Mouse (Mus musculus): ENCODE results near the gene Olfr402.
"Not testable (repeated sequence)": the region's sequence is repeated elsewhere in the genome, so short reads cannot be mapped to it uniquely, and the experiment has no call there.

Olfr402 gene

DNA sequence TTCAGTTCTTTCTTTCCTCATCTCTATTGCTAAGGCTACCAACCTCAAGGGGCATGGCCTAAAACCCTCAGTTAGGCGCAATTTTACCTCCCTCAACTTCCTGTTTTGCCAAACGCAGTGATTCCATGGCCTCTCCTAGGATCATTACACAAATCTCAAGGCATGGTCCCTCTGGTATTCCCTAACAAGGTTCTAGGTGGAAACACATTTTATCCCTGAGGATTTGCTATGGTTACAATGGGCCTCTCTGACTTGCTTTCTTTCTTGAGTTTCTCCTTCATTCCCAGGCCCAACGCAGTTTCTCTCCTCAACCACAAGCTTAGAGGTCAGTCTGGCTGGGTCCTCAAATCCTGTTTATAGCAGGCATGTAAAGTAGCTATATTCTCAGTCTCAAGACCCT lies at the start of gene Olfr402:
Olfr402 (plus strand) TSS at position 301 of the 400 bp plus-strand sequence.
- no peak for DNase-seq (ENCODE audit: extremely low read depth, low read depth, low spot score)

GRCm38 (mm10) chr11:74105066-74105465 lies 48.3 kb upstream of the Olfr402 start:
- DNase-seq (ENCODE audit: extremely low read depth, low read depth, low spot score): no peak

- DNase-seq (ENCODE audit: extremely low read depth, low read depth, low spot score): no peak
These were observed 39.9 kb upstream of the Olfr402 start, which contains the start of gene Olfr401 for GRCm38 (mm10) chr11:74113412-74113811. Olfr401 (plus strand) TSS chr11:74113712.

DNA sequence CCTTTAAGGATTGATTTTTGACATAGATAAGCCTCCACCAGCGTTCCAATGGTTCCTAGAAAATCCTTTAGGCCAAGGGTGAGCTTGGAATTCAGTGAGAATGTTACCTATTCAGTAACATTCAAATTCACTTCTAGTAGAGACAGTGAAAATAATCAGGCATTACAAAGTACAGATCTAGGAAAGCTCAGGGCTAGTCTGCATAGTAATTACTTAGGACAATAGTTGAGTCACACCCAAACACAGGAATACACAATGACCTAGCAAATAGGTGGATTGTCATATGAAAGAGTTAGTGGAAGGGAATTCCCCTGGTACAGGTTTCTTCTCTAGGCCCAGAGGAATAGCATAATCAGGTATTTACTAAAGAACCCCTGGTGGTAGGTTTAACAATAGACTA lies 13.3 kb upstream of the Olfr402 start:
- DNase-seq (ENCODE audit: extremely low read depth, low read depth, low spot score): not testable (repeated sequence)

DNA sequence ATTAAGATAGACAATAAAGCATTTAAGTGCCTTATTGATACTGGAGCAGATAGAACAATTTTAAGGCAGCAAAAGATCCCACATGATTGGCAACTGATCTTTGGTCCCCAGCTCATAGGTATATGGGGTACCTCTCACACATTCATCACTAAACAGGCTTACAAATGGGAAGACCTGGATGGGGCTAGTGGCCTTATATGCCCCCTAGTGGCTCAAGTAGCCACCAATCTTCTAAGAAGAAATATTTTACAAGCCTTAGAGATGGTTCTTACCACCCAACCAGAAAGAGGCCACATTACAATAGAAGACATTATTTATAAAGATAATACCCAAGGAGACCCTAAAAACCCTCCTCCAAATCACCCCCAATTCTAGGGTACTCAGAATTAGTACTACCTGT lies 7.5 kb upstream of the Olfr402 start:
- DNase-seq (ENCODE audit: extremely low read depth, low read depth, low spot score): no peak

GRCm38 (mm10) chr11:74168771-74169170 lies 15.4 kb downstream of the Olfr402 start:
- DNase-seq (ENCODE audit: extremely low read depth, low read depth, low spot score): no peak

- DNase-seq (ENCODE audit: extremely low read depth, low read depth, low spot score): no peak
These were observed 29.8 kb downstream of the Olfr402 start for GRCm38 (mm10) chr11:74183168-74183567.

- no peak for DNase-seq (ENCODE audit: extremely low read depth, low read depth, low spot score)
These were observed 30.4 kb downstream of the Olfr402 start for GRCm38 (mm10) chr11:74183745-74184144.

GRCm38 (mm10) chr11:74185949-74186348 lies 32.6 kb downstream of the Olfr402 start, which contains the start of gene Olfr403:
Olfr403 (plus strand) TSS chr11:74186249.
- DNase-seq (ENCODE audit: extremely low read depth, low read depth, low spot score): no peak

All from fat pad, adult 2 months (tissue).